Mouse (Mus musculus): Measurements from ENCODE around the gene Rhot2. TPM values are rescaled to one million over a fixed set of nuclear protein-coding genes. Genes with fewer than 3 reads are reported as not detected.

Rhot2 gene
- polyA plus RNA-seq, 1 experiment from 2014 or later, result 11.0 TPM

GRCm38 (mm10) chr17:25832436-25833290, 12.0 kb downstream of the Rhot2 start:
- H3K4me1 ChIP-seq (ENCODE audit: insufficient read depth), result peaks cover 48% of the 10 kb centered on the region
- peak overlapping the region; percentile 97 for H3K27ac ChIP-seq (ENCODE audit: low read depth)
- TF ChIP-seq CTCF (IDR thresholded peaks at IDR 0.05; ENCODE audit: low read depth), result no peak
- ATAC-seq (ENCODE audit: insufficient read depth) (peak; percentile 88), DNase-seq (peak; percentile 100)
- no peaks in the 10 kb centered on the region for H3K27me3 ChIP-seq (ENCODE audit: insufficient read depth, low read length)
- H3K9me3 ChIP-seq (ENCODE audit: low read depth, low read length), result no peaks in the 10 kb centered on the region
- H3K4me3 ChIP-seq (ENCODE audit: low read depth, low read length), result peak overlapping the region; percentile 82
- peaks cover 47% of the 10 kb centered on the region for H3K36me3 ChIP-seq (ENCODE audit: insufficient read depth)
- H3K9ac ChIP-seq, result peak overlapping the region; percentile 79
- H3K4me2 ChIP-seq, result peak overlapping the region; percentile 98
- WGBS, result under 1% methylated on average over 76 of the region's 77 CpGs

- Histone ChIP-seq H3K4me1 (ENCODE audit: insufficient read depth) (peaks cover 41% of the 10 kb centered on the region), H3K27ac (ENCODE audit: low read depth) (peak overlapping the region; percentile 85), H3K27me3 (ENCODE audit: insufficient read depth, low read length) (no peaks in the 10 kb centered on the region), H3K9me3 (ENCODE audit: low read depth, low read length) (no peaks in the 10 kb centered on the region), H3K4me3 (ENCODE audit: low read depth, low read length) (peak overlapping the region; percentile 82), H3K4me2 (peak overlapping the region; percentile 98), H3K36me3 (ENCODE audit: insufficient read depth) (peaks cover 56% of the 10 kb centered on the region), H3K9ac (peak overlapping the region; percentile 79)
- TF ChIP-seq CTCF (IDR thresholded peaks at IDR 0.05; ENCODE audit: low read depth), result no peak
- no peak for ATAC-seq (ENCODE audit: insufficient read depth)
- DNase-seq, result peak; percentile 25
- 49% methylated on average over 21 of the region's 21 CpGs for WGBS
Observed at GRCm38 (mm10) chr17:25831451-25832281, 13.0 kb downstream of the Rhot2 start.

GRCm38 (mm10) chr17:25830806-25831431, 13.7 kb downstream of the Rhot2 start:
- peaks cover 34% of the 10 kb centered on the region for H3K4me1 ChIP-seq (ENCODE audit: insufficient read depth)
- no peaks in the 10 kb centered on the region for H3K27me3 ChIP-seq (ENCODE audit: insufficient read depth, low read length)
- no peak overlapping the region for H3K9ac ChIP-seq
- H3K4me3 ChIP-seq (ENCODE audit: low read depth, low read length), result peak overlapping the region; percentile 82
- DNase-seq (no peak), ATAC-seq (ENCODE audit: insufficient read depth) (no peak)
- 81% methylated on average over 14 of the region's 14 CpGs for WGBS
- H3K27ac ChIP-seq (ENCODE audit: low read depth), result no peak overlapping the region
- H3K9me3 ChIP-seq (ENCODE audit: low read depth, low read length), result no peaks in the 10 kb centered on the region
- no peak for TF ChIP-seq CTCF (IDR thresholded peaks at IDR 0.05; ENCODE audit: low read depth)
- H3K4me2 ChIP-seq, result peak overlapping the region; percentile 98
- H3K36me3 ChIP-seq (ENCODE audit: insufficient read depth), result peaks cover 63% of the 10 kb centered on the region

- TF ChIP-seq CTCF (IDR thresholded peaks at IDR 0.05; ENCODE audit: low read depth), result no peak
- Histone ChIP-seq H3K4me3 (ENCODE audit: low read depth, low read length) (peak overlapping the region; percentile 82; the same call in 1 of the 2 replicates), H3K36me3 (ENCODE audit: insufficient read depth) (peaks cover 65% of the 10 kb centered on the region), H3K4me2 (peak overlapping the region; percentile 98), H3K4me1 (ENCODE audit: insufficient read depth) (peaks cover 33% of the 10 kb centered on the region), H3K27ac (ENCODE audit: low read depth) (no peak overlapping the region), H3K9me3 (ENCODE audit: low read depth, low read length) (no peaks in the 10 kb centered on the region), H3K27me3 (ENCODE audit: insufficient read depth, low read length) (no peaks in the 10 kb centered on the region), H3K9ac (peak overlapping the region; percentile 67; the same call in 1 of the 2 replicates)
- DNase-seq, result no peak
- WGBS, result 80% methylated on average over 4 of the region's 4 CpGs
- no peak for ATAC-seq (ENCODE audit: insufficient read depth)
Observed at GRCm38 (mm10) chr17:25830200-25830753, 14.4 kb downstream of the Rhot2 start.

GRCm38 (mm10) chr17:25829558-25830017, 15.1 kb downstream of the Rhot2 start:
- H3K4me1 ChIP-seq (ENCODE audit: insufficient read depth), result peaks cover 35% of the 10 kb centered on the region

GRCm38 (mm10) chr17:25828712-25829557, 15.7 kb downstream of the Rhot2 start, which contains the start of gene Jmjd8:
Gene Jmjd8 (plus strand): TSS chr17:25828867.
- H3K36me3 ChIP-seq (ENCODE audit: insufficient read depth), result peaks cover 57% of the 10 kb centered on the region
- peak; percentile 26; the same call in 1 of the 2 replicates for ATAC-seq (ENCODE audit: insufficient read depth)
- H3K4me1 ChIP-seq (ENCODE audit: insufficient read depth), result peaks cover 33% of the 10 kb centered on the region

More at GRCm38 (mm10) chr17:25829558-25830017, 15.1 kb downstream of the Rhot2 start:
- TF ChIP-seq CTCF (IDR thresholded peaks at IDR 0.05; ENCODE audit: low read depth), result no peak
- peak overlapping the region; percentile 67 for H3K9ac ChIP-seq
- no peaks in the 10 kb centered on the region for H3K27me3 ChIP-seq (ENCODE audit: insufficient read depth, low read length)
- H3K27ac ChIP-seq (ENCODE audit: low read depth), result peak overlapping the region; percentile 91
- H3K36me3 ChIP-seq (ENCODE audit: insufficient read depth), result peaks cover 59% of the 10 kb centered on the region
- DNase-seq, result no peak
- no peaks in the 10 kb centered on the region for H3K9me3 ChIP-seq (ENCODE audit: low read depth, low read length)
- 27% methylated on average over 8 of the region's 8 CpGs for WGBS
- peak overlapping the region; percentile 82 for H3K4me3 ChIP-seq (ENCODE audit: low read depth, low read length)
- no peak for ATAC-seq (ENCODE audit: insufficient read depth)
- H3K4me2 ChIP-seq, result peak overlapping the region; percentile 98

More at GRCm38 (mm10) chr17:25828712-25829557, 15.7 kb downstream of the Rhot2 start, which contains the start of gene Jmjd8:
- DNase-seq, result peak; percentile 91
- 5% methylated on average over 32 of the region's 32 CpGs for WGBS
- Histone ChIP-seq H3K4me3 (ENCODE audit: low read depth, low read length) (peak within 1 kb of the TSS; percentile 82), H3K4me2 (peak within 1 kb of the TSS; percentile 98), H3K9ac (peak within 1 kb of the TSS; percentile 67), H3K27me3 (ENCODE audit: insufficient read depth, low read length) (no peaks in the 10 kb centered on the region), H3K9me3 (ENCODE audit: low read depth, low read length) (no peaks in the 10 kb centered on the region), H3K27ac (ENCODE audit: low read depth) (peak within 1 kb of the TSS; percentile 91)
- peak; percentile 62 for TF ChIP-seq CTCF (IDR thresholded peaks at IDR 0.05; ENCODE audit: low read depth)
